Mouse (Mus musculus) cerebellum, postnatal 4 days (tissue): Measurements from ENCODE around the gene Rnf123.

Source experiments
- DNase-seq, 2 experiments: peaks; one replicate each; pipeline ENCODE4 v3.0.0; 2022; ENCODE audit warnings: low spot score in 2 of 2, mixed read lengths in 1 of 2

Rnf123 gene

GRCm38 (mm10) chr9:108062142-108062541 is 21.0 kb downstream of the Rnf123 start:
- DNase-seq: no peak

GRCm38 (mm10) chr9:108058291-108058690 is 24.9 kb downstream of the Rnf123 start:
- DNase-seq: no peak

- DNase-seq: no peak
Measured at GRCm38 (mm10) chr9:108057262-108057562, 25.9 kb downstream of the Rnf123 start.

GRCm38 (mm10) chr9:108056361-108057261 is 26.5 kb downstream of the Rnf123 start:
- no peak for DNase-seq

GRCm38 (mm10) chr9:108055661-108056237 is 27.4 kb downstream of the Rnf123 start:
- no peak for DNase-seq

- DNase-seq: no peak
Measured at GRCm38 (mm10) chr9:108055061-108055460, 28.1 kb downstream of the Rnf123 start.

GRCm38 (mm10) chr9:108054331-108055040 is 28.7 kb downstream of the Rnf123 start:
- no peak for DNase-seq

- DNase-seq: no peak
Measured at GRCm38 (mm10) chr9:108053665-108054225, 29.4 kb downstream of the Rnf123 start.

- peak; percentile 96 to 98 for DNase-seq
Measured at GRCm38 (mm10) chr9:108052885-108053664, 30.1 kb downstream of the Rnf123 start, which contains the start of gene Amigo3. Gene Amigo3 (plus strand): TSS chr9:108053159.

- DNase-seq: no peak
Measured at GRCm38 (mm10) chr9:108052411-108052810, 30.7 kb downstream of the Rnf123 start.

- DNase-seq: no peak
Measured at GRCm38 (mm10) chr9:108051931-108052220, 31.3 kb downstream of the Rnf123 start.

GRCm38 (mm10) chr9:108051184-108051930 is 31.8 kb downstream of the Rnf123 start:
- DNase-seq: no peak

GRCm38 (mm10) chr9:108049561-108050251 is 33.4 kb downstream of the Rnf123 start:
- no peak for DNase-seq

GRCm38 (mm10) chr9:108049016-108049455 is 34.1 kb downstream of the Rnf123 start, which contains the start of gene Gmppb:
Gene Gmppb (plus strand): TSS chr9:108049242.
- peak; percentile 84 to 92 for DNase-seq

GRCm38 (mm10) chr9:108048566-108048955 is 34.6 kb downstream of the Rnf123 start:
- DNase-seq: no peak

GRCm38 (mm10) chr9:108047601-108048565 is 35.3 kb downstream of the Rnf123 start:
- no peak for DNase-seq

- DNase-seq: no peak
Measured at GRCm38 (mm10) chr9:108046582-108046981, 36.6 kb downstream of the Rnf123 start.

GRCm38 (mm10) chr9:108044751-108045492 is 38.2 kb downstream of the Rnf123 start:
- DNase-seq: no peak
